Mouse (Mus musculus) olfactory bulb, adult 2 months (tissue): ENCODE measurements around the gene Lrg1.

ENCODE experiments used
- CTCF ChIP-seq: fragments of 200-500 bp; IDR thresholded peaks from 2 replicates; pipeline ENCODE4 v1.5.1; 2012; ENCODE audit warnings: low read depth, mild to moderate bottlenecking, low read length, moderate library complexity; ENCODE audit not compliant: insufficient read depth
- POLR2A ChIP-seq: fragments of 200-500 bp; IDR thresholded peaks from 2 replicates; pipeline ENCODE4 v1.6.1; 2012; ENCODE audit warnings: mild to moderate bottlenecking, low read depth, low read length, moderate library complexity; ENCODE audit not compliant: insufficient read depth

- TF ChIP-seq POLR2A: no peak
- TF ChIP-seq CTCF: no peak
Observed at GRCm38 (mm10) chr17:56079921-56080320, 41.9 kb downstream of the Lrg1 start.
